Mouse (Mus musculus): Measurements from ENCODE around the gene Nipa1.

DNA sequence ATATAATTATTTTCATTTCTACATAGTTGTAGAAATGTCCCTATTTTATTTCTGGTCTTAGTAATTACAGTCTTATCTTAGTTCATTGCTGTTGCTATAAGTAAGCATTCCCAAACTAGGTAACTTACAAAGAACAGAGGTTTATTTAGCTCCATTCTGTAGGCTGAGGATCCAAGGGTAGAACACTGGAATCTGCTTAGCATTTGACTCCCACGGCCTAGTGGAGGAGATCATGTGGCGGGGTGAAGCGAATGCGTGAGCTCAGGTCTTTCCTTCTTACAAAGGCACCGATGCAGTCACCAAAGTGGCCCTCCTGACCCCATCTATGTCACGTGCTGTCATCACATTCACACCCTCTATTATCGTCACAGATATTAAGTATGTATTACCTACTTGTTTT is 27.9 kb downstream of the Nipa1 start:
- TF ChIP-seq CTCF (IDR thresholded peaks at IDR 0.05; ENCODE audit: insufficient read depth, low read length) (no peak), POLR2A (IDR thresholded peaks at IDR 0.05; ENCODE audit: borderline replicate concordance, extremely low read depth, low read depth, low read length) (no peak)

All from lung, adult 2 months (tissue).